Mouse (Mus musculus) layer of hippocampus, adult 18-20 months (tissue): ENCODE data around the gene Prss12. TPM values are rescaled to one million over a fixed set of nuclear protein-coding genes. Genes with fewer than 3 reads are reported as not detected.
"Not testable (repeated sequence)": the region's sequence is repeated elsewhere in the genome, so short reads cannot be mapped to it uniquely, and the experiment has no call there.

Experiments used
- DNase-seq, 2 experiments: peaks; one replicate each; pipeline ENCODE4 v3.0.0; 2022; ENCODE audit warnings: low spot score in 2 of 2
- total RNA-seq, 2 experiments: library from RNA; stranded (reverse); gene quantifications; 2 replicates each; pipeline ENCODE4 v1.2.3; 2021

The Prss12 gene
- total RNA-seq, 2 experiments from 2014 or later, result 11.5 to 14.1 TPM

GRCm38 (mm10) chr3:123462264-123462663 lies 15.6 kb downstream of the Prss12 start:
- DNase-seq, result no peak

DNA sequence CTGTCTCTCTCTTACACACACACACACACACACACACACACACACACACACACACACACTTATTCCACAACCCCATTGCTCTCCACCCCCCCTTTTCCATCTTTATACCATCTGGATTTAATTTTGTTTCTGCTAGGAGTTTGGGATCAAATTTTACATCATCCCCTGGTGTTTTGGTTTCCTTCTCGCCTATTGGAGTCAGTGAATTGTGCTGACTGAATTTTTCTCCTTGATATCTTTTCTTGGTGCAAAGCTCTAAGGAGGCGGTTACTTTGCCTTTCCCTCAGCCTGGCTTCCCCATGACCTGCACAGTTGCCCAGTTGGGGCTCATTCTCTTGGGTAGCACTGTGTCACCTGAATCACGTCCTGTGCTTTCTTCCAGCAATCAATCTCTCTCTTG lies 30.1 kb downstream of the Prss12 start:
- no peak for DNase-seq

DNA sequence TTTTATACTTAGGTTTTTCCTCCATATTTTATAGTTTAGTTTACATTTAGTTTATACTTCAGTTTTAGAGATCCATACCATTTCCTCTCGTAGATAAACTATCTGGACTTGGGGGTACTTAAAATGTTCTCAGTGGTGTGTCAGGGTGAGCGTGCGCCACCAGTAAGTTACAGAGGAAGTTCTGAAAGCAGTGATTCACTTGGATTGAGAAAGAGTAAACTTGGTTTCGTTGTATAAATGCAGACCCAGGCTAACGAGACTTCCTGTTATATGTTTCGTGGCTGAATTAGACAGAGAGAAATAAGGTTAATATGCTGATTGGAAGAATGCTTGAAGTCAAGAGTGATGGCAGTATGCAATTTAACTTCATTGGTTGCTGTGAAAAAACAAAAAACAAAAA lies 34.6 kb downstream of the Prss12 start:
- no peak for DNase-seq

DNA sequence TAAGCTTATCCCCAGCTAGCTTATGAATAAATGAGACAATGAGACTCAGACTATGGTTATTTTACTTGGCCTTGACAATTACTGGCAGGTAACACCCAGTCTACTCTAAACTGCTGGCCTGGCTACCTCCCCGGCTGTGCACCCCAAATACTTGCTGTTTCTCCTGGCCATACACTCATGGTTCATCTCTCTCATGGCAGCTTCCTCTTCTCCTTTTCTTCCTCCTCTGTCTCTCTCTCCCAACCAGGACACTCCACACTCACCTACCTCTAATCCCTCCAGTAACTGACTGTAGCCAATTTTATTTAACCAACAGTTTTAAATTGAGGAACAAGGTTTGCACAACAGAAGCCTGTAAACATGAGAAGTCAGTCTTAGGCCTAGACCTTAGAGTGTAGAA lies 45.1 kb downstream of the Prss12 start:
- no peak for DNase-seq

GRCm38 (mm10) chr3:123493163-123493562 lies 46.5 kb downstream of the Prss12 start:
- DNase-seq, result no peak

DNA sequence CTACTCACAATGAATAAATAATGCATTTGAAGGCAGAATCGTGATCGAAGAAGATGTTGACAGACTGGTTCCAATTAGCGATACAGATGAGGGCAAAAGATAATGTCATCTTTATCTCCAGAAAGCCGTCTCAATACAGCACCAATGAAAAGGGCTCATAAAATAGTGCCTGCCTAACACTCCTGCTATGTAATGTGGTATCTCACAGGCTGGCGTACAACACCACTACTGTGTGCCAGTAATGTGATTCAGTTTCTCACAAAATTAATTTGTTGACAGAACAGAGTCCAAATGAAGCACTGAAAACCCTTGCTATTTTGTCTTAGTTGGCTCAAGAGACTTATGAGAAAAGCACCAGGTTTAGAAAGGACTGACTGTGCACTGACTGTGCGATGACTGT lies 48.4 kb downstream of the Prss12 start:
- DNase-seq, result no peak

- DNase-seq, result no peak
These were observed 52.1 kb downstream of the Prss12 start for GRCm38 (mm10) chr3:123498787-123499186.

- DNase-seq, result not testable (repeated sequence)
These were observed 55.1 kb downstream of the Prss12 start for GRCm38 (mm10) chr3:123501798-123502197.

DNA sequence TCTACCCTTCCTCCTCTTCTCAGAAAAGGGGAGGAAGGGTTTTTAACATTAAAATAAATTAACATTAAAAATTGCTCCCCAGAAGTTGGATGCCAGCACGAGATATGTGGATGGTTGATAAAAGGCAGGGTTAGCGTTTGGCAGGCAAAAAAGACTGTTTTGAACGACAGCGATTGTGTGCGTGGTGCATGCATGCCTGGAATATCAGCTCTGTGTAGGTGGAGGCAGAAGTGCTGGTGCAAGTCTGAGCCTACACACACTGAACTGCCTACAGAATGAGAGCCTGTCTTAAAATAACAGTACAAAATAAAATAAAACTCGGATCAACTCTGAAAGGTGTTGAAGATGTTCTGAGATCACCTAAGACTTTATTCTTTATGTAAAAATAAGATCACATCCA lies 57.2 kb downstream of the Prss12 start:
- peak; percentile 53 to 78 for DNase-seq

DNA sequence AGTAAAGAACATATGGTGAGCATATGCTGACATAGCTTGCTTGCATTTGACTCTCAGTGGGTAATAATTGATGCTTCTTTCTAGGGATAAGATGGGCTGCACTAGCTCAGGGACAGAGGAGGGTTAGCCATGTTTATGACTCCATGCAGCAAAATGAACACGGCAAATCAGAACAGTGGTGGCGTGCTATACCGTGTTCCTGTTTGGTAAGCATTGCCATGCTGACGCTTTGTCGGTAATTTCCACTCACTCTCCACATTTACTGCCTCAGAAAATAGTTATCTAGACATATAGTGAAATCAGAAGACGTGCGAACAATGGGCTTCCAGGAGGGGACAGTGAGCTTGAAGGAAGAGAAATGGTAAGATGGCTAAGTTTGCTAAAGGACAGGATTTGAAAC lies 58.1 kb downstream of the Prss12 start:
- no peak for DNase-seq

GRCm38 (mm10) chr3:123505778-123506667 lies 59.3 kb downstream of the Prss12 start:
- DNase-seq, result no peak

DNA sequence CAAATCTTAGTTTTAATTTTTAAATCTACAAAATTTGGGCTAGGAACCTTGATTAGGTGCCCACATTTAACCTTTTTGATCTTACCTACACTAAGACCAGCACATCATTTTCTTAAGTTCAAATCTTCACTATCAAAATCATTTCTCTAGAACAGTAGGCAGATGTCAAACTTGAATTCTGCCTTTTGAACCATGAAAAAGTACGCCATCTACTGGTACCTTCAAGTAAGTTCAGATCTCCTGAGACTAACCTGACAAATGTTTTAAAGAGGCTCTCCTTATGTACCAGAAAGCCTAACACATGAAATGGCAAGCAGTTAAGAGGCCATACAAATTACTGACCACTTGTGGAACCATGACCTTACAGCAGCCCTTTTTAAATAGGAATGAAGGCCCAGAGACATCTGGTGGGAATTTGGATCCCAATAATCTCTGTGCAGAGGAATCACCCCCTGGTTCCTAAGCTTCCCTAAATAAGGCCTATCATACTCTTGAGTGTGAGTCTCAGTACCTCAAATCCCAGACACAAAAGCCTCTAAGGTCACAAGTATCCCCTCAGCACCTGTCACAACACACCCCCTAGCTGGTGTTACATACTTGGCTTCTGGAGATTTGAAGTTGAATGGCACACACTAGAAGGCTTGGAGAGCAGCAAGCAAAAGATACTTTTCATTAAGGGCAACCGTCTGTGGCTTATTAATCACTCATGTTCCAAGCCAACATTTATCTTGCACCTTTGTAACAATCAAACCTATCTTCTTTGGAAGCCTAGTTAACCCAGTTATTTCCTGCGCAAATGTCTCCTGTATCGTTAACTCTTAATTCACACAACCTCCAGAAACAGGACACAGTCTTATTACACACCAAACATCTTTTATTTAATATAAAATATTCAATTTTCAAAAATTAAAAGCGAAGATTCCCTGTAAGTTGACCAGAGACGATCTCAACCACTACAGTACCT lies 60.3 kb downstream of the Prss12 start:
- DNase-seq, result peak in 1 of 2 experiments; percentile 36

DNA sequence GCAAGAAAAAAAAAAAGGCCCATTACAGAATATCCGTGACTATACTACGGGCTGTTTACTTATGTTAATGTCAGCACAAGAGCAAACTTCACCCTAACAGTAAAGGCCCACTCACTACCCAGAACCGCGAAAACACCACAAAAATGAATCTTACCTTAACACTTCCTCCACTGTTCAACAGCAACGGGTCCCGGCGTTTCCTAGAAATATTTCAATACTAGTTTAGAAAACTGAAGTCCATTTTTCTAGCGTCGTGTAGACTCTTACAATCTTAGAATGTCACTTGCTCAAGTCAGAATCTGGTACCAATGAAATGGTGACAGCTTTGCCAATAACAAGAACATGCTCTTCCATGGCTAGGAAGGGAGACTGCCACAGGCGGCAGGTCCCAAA lies 60.9 kb downstream of the Prss12 start:
- no peak for DNase-seq

DNA sequence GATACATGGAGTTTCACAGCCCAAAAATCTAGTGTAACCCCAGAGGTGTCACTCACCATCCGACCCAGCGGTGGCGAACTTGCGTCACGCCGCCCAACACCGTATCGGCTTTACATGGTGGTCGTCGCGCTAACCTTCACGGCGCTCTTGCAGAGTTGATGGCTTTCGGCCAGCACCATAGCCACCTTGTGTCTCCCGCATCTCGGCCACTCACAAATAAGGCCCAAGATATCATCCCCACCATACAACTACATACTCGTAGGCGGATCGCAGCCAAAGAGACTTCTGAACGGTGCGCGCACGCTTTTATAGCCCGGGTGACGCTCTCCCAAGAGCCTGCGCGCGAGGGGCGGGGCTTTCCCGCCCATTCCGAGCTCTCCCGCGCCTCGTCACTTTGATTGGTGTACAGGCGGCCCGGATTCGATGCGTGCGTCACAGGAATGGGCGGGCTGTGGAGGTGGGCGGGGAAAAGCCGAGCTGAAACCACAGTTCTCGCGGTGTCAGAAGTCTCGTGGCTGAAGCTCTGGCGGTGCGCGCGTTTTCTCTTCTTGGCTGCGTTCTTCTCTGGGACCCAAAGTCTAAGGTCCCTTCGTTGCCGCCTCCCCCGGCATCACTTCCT lies 61.5 kb downstream of the Prss12 start:
- peak; percentile 98 to 99 for DNase-seq

DNA sequence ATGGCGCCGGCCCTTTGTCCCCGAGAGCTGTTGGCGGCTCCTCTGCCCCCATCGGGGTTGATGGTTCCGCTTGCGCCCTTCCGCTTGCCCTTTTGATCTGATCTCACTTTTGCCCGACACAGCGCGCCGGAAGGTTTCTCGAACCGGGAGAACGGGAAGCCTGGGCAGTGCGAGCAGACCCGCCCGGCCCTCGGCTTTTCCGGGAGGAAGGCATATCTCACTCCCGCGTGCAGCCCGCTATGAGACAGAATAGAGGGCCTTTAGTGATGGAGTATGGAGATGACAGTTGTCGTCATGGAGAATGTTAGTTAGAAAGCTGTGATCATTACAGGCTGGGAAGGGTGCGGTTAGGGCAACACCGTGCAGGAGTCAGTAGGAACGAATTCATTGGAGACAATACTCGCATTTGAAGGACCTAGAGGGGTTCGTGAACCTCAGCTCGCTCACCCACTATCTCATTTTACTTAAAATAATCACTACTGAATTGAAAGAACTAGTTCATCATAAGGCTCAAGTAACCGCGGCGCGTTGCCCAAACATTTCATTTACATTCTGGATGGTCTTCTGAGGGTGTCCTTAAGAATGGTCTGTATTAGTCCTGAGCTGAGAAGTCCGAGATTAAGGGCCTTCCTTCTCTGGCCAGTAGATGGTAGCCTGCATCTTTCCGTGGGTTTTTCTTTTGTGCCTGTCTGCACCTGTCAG lies 62.1 kb downstream of the Prss12 start:
- DNase-seq, result peak in 1 of 2 experiments; percentile 53

- DNase-seq, result no peak
These were observed 65.1 kb downstream of the Prss12 start for GRCm38 (mm10) chr3:123511818-123512217.

GRCm38 (mm10) chr3:123514886-123515285 lies 68.2 kb downstream of the Prss12 start:
- DNase-seq, result no peak

- peak in 1 of 2 experiments; percentile 85 for DNase-seq
These were observed 69.1 kb downstream of the Prss12 start for GRCm38 (mm10) chr3:123515600-123516359.

DNA sequence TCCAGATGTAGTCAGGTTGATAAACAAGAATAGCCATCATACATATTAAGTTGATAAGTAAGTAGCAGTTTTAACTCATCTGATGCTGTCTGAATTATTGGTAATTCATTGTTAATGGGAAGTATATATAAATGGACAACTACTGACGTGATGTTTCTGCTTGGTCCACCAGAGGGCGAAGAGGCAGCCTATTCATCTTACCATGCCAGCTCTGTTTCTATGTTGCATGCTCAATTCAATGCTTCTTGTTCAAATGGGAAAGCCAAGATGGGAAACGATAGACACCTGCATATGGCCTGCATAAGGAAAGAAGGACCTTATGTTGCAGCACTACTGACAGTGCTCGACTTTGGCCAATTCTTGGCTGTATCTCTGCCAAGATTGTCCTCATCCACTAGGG lies 70.1 kb downstream of the Prss12 start:
- DNase-seq, result peak in 1 of 2 experiments; percentile 69
